Mouse (Mus musculus) hindbrain, embryonic 11.5 days (tissue): Measurements from ENCODE around the gene Fyn. TPM values are rescaled to one million over a fixed set of nuclear protein-coding genes. Genes with fewer than 3 reads are reported as not detected.

ENCODE experiments used
- ATAC-seq: fragments of 200-750 bp; cut with Nextera tagmentation; 2 replicates; pipeline ENCODE4 v1.8.0; 2017; ENCODE audit warnings: mild to moderate bottlenecking, moderate TSS enrichment, moderate library complexity; ENCODE audit not compliant: low FRiP score
- DNase-seq: peaks from one replicate; pipeline ENCODE4 v3.0.0-alpha.2; 2015; ENCODE audit warnings: low spot score
- H3K27ac ChIP-seq: fragments of 300-500 bp; sonication (generic); 2 replicates; pipeline ENCODE4 v1.5.1; 2014; ENCODE audit warnings: mild to moderate bottlenecking, low read depth, low read length
- H3K27me3 ChIP-seq: fragments of 300-500 bp; sonication (generic); 2 replicates; pipeline ENCODE4 v1.6.1; 2014; ENCODE audit warnings: mild to moderate bottlenecking, low read length, moderate library complexity, mixed read lengths; ENCODE audit not compliant: control insufficient read depth, insufficient read depth
- H3K36me3 ChIP-seq: fragments of 300-500 bp; sonication (generic); 2 replicates; pipeline ENCODE4 v1.6.1; 2014; ENCODE audit warnings: mild to moderate bottlenecking, low read length, moderate library complexity, mixed read lengths; ENCODE audit not compliant: control insufficient read depth, insufficient read depth
- H3K4me1 ChIP-seq: fragments of 300-500 bp; sonication (generic); replicated peaks from 2 replicates; pipeline ENCODE4 v1.6.1; 2014; ENCODE audit warnings: low read length, mixed read lengths; ENCODE audit not compliant: control insufficient read depth, insufficient read depth
- H3K4me2 ChIP-seq: fragments of 300-500 bp; sonication (generic); replicated peaks from 2 replicates; pipeline ENCODE4 v1.6.1; 2014; ENCODE audit warnings: mild to moderate bottlenecking, low read depth, low read length
- H3K4me3 ChIP-seq: fragments of 300-500 bp; sonication (generic); 2 replicates; pipeline ENCODE4 v1.5.1; 2014; ENCODE audit warnings: low read depth, low read length
- H3K9ac ChIP-seq: fragments of 300-500 bp; sonication (generic); 2 replicates; pipeline ENCODE4 v1.6.1; 2014; ENCODE audit warnings: low read depth, low read length
- H3K9me3 ChIP-seq: fragments of 300-500 bp; sonication (generic); 2 replicates; pipeline ENCODE4 v1.6.1; 2016; ENCODE audit warnings: low read length; ENCODE audit not compliant: control insufficient read depth
- WGBS: fragments of 180-500 bp; shearing (Covaris S2); extraction: QIAGEN DNeasy Blood & Tissue Kit; methylation state at CpG from one replicate; pipeline ENCODE4 v1.1.7; 2014; 5-methylcytosine and 5-hydroxymethylcytosine counted together
- polyA plus RNA-seq: library from polyadenylated mRNA; unstranded; fragments of >200 nt; fragmentation: Nextera tagmentation; extraction: Ambion mirVana; gene quantifications from 2 replicates; pipeline ENCODE4 v1.2.1, GENCODE M21; 2014

The Fyn gene
- polyA plus RNA-seq, 1 experiment from 2014 or later: 51.1 TPM

GRCm38 (mm10) chr10:39411857-39412559, 43.4 kb downstream of the Fyn start:
- H3K27ac ChIP-seq: no peak overlapping the region
- DNase-seq: no peak
- 86% methylated on average over 8 of the region's 8 CpGs for WGBS

GRCm38 (mm10) chr10:39412826-39413620, 44.4 kb downstream of the Fyn start:
- H3K27me3 ChIP-seq: no peaks in the 10 kb centered on the region
- H3K4me3 ChIP-seq: no peak overlapping the region
- DNase-seq: no peak
- 82% methylated on average over 18 of the region's 18 CpGs for WGBS
- no peak overlapping the region for H3K27ac ChIP-seq
- H3K4me1 ChIP-seq: no peaks in the 10 kb centered on the region
- no peak for ATAC-seq
- no peaks in the 10 kb centered on the region for H3K9me3 ChIP-seq
- H3K36me3 ChIP-seq: no peaks in the 10 kb centered on the region
- H3K9ac ChIP-seq: no peak overlapping the region
- no peak overlapping the region for H3K4me2 ChIP-seq

More at GRCm38 (mm10) chr10:39411857-39412559, 43.4 kb downstream of the Fyn start:
- H3K4me2 ChIP-seq: no peak overlapping the region
- no peaks in the 10 kb centered on the region for H3K36me3 ChIP-seq
- H3K4me3 ChIP-seq: no peak overlapping the region
- H3K9ac ChIP-seq: no peak overlapping the region
- no peaks in the 10 kb centered on the region for H3K27me3 ChIP-seq
- no peaks in the 10 kb centered on the region for H3K9me3 ChIP-seq
- no peak for ATAC-seq
- H3K4me1 ChIP-seq: no peaks in the 10 kb centered on the region

- H3K4me3 ChIP-seq: no peak overlapping the region
- no peak overlapping the region for H3K9ac ChIP-seq
- no peak overlapping the region for H3K4me2 ChIP-seq
- ATAC-seq (no peak), DNase-seq (no peak)
- H3K27ac ChIP-seq: no peak overlapping the region
- no peaks in the 10 kb centered on the region for H3K27me3 ChIP-seq
- H3K4me1 ChIP-seq: no peaks in the 10 kb centered on the region
- H3K36me3 ChIP-seq: no peaks in the 10 kb centered on the region
- 88% methylated on average over 1 of the region's 1 CpGs for WGBS
- H3K9me3 ChIP-seq: no peaks in the 10 kb centered on the region
These were observed 45.4 kb downstream of the Fyn start for GRCm38 (mm10) chr10:39414068-39414467.

- 68% methylated on average over 2 of the region's 2 CpGs for WGBS
- Histone ChIP-seq H3K4me3 (no peak overlapping the region), H3K4me2 (no peak overlapping the region), H3K36me3 (no peaks in the 10 kb centered on the region), H3K9ac (no peak overlapping the region), H3K27me3 (no peaks in the 10 kb centered on the region), H3K27ac (no peak overlapping the region), H3K9me3 (no peaks in the 10 kb centered on the region), H3K4me1 (no peaks in the 10 kb centered on the region)
- DNase-seq: no peak
- no peak for ATAC-seq
These were observed 46.9 kb downstream of the Fyn start for GRCm38 (mm10) chr10:39415586-39415985.

- peaks cover 2% of the 10 kb centered on the region; the same call in 1 of the 2 replicates for H3K4me1 ChIP-seq
These were observed 49.0 kb downstream of the Fyn start for GRCm38 (mm10) chr10:39417611-39418010.

GRCm38 (mm10) chr10:39418395-39418794, 49.7 kb downstream of the Fyn start:
- Histone ChIP-seq H3K9ac (no peak overlapping the region), H3K4me1 (peaks cover 2% of the 10 kb centered on the region; the same call in 1 of the 2 replicates), H3K36me3 (no peaks in the 10 kb centered on the region), H3K4me3 (no peak overlapping the region), H3K27ac (no peak overlapping the region), H3K4me2 (no peak overlapping the region), H3K9me3 (no peaks in the 10 kb centered on the region), H3K27me3 (no peaks in the 10 kb centered on the region)
- DNase-seq (no peak), ATAC-seq (no peak)
- 91% methylated on average over 7 of the region's 7 CpGs for WGBS

More at GRCm38 (mm10) chr10:39417611-39418010, 49.0 kb downstream of the Fyn start:
- ATAC-seq (no peak), DNase-seq (no peak)
- H3K4me3 ChIP-seq: no peak overlapping the region
- no peak overlapping the region for H3K9ac ChIP-seq
- H3K4me2 ChIP-seq: no peak overlapping the region
- H3K9me3 ChIP-seq: no peaks in the 10 kb centered on the region
- WGBS: 79% methylated on average over 5 of the region's 5 CpGs
- H3K27ac ChIP-seq: no peak overlapping the region
- no peaks in the 10 kb centered on the region for H3K36me3 ChIP-seq
- H3K27me3 ChIP-seq: no peaks in the 10 kb centered on the region

GRCm38 (mm10) chr10:39420842-39421617, 52.4 kb downstream of the Fyn start:
- Histone ChIP-seq H3K27ac (no peak overlapping the region), H3K27me3 (no peaks in the 10 kb centered on the region), H3K4me3 (no peak overlapping the region), H3K4me1 (peaks cover 2% of the 10 kb centered on the region; the same call in 1 of the 2 replicates), H3K36me3 (0 out of 2 replicates have a peak, but pooled peaks cover 2% of the 10 kb centered on the region), H3K9me3 (no peaks in the 10 kb centered on the region), H3K9ac (no peak overlapping the region), H3K4me2 (no peak overlapping the region)
- no peak for ATAC-seq
- DNase-seq: no peak
- 64% methylated on average over 9 of the region's 9 CpGs for WGBS

- Histone ChIP-seq H3K4me2 (no peak overlapping the region), H3K27me3 (no peaks in the 10 kb centered on the region), H3K9ac (no peak overlapping the region), H3K27ac (no peak overlapping the region), H3K36me3 (0 out of 2 replicates have a peak, but pooled peaks cover 2% of the 10 kb centered on the region), H3K4me3 (no peak overlapping the region), H3K4me1 (peaks cover 2% of the 10 kb centered on the region; the same call in 1 of the 2 replicates), H3K9me3 (no peaks in the 10 kb centered on the region)
- WGBS: 96% methylated on average over 9 of the region's 9 CpGs
- ATAC-seq (no peak), DNase-seq (no peak)
These were observed 53.1 kb downstream of the Fyn start for GRCm38 (mm10) chr10:39421772-39422171.
